Mouse (Mus musculus): Measurements from ENCODE around the gene Dnph1.

- TF ChIP-seq CTCF (IDR thresholded peaks at IDR 0.05; ENCODE audit: low read depth) (no peak), EP300 (IDR thresholded peaks at IDR 0.05; ENCODE audit: low read depth) (no peak)
Observed at GRCm38 (mm10) chr17:46519971-46520370, 23.5 kb downstream of the Dnph1 start.
